Comparison of ENCODE assay signal across 8 mouse cellular contexts in genomic region chr4:43209081-43209579, GRCm38 (mm10). TPM values are rescaled to one million over a fixed set of nuclear protein-coding genes. Genes with fewer than 3 reads are reported as not detected.
DNase-seq lines count a peak whose midpoint lies in the region; ATAC-seq lines count a peak whose summit lies in the region.

No protein-coding gene starts in this region.

- 2% methylated on average over 8 of the region's 8 CpGs for WGBS in forebrain, embryonic 11.5 days
- 0% methylated on average over 8 of the region's 8 CpGs for WGBS in hindbrain, embryonic 14.5 days
- 3% methylated on average over 8 of the region's 8 CpGs for WGBS in limb, embryonic 13.5 days

- H3K9ac ChIP-seq in forebrain, embryonic 11.5 days (ENCODE audit: low read length): peak overlapping the region; percentile 54
- H3K9ac ChIP-seq in hindbrain, embryonic 14.5 days: peak overlapping the region; percentile 56
- H3K9ac ChIP-seq in limb, embryonic 13.5 days: peak overlapping the region; percentile 68

- no peak for ATAC-seq in megakaryocyte, adult 5-6 weeks (ENCODE audit: poor library complexity, severe bottlenecking)
- peak; percentile 53; the same call in 1 of the 2 replicates for ATAC-seq in forebrain, embryonic 11.5 days (replicated peaks; ENCODE audit: low FRiP score)
- ATAC-seq in hindbrain, embryonic 14.5 days (ENCODE audit: low FRiP score): peak; percentile 80
- ATAC-seq in limb, embryonic 13.5 days (ENCODE audit: low FRiP score, low read depth): peak; percentile 48; the same call in 1 of the 2 replicates

- no peaks in the 10 kb centered on the region for H3K9me3 ChIP-seq in megakaryocyte, embryonic 14.5 days
- H3K9me3 ChIP-seq in forebrain, embryonic 11.5 days (ENCODE audit: control insufficient read depth, low read length): no peaks in the 10 kb centered on the region
- H3K9me3 ChIP-seq in hindbrain, embryonic 14.5 days (ENCODE audit: control insufficient read depth, low read length): no peaks in the 10 kb centered on the region
- H3K9me3 ChIP-seq in limb, embryonic 13.5 days: no peaks in the 10 kb centered on the region

- peak overlapping the region; percentile 53 for H3K27ac ChIP-seq in forebrain, embryonic 11.5 days (ENCODE audit: low read depth, low read length)
- peak overlapping the region; percentile 79 for H3K27ac ChIP-seq in hindbrain, embryonic 14.5 days
- peak overlapping the region; percentile 6; the same call in 1 of the 2 replicates for H3K27ac ChIP-seq in limb, embryonic 13.5 days

- peak overlapping the region; percentile 46 for H3K4me2 ChIP-seq in forebrain, embryonic 11.5 days (ENCODE audit: low read depth, low read length, severe bottlenecking)
- peak overlapping the region; percentile 54 for H3K4me2 ChIP-seq in hindbrain, embryonic 14.5 days (replicated peaks)
- H3K4me2 ChIP-seq in limb, embryonic 13.5 days (replicated peaks): peak overlapping the region; percentile 63

- DNase-seq in forebrain, embryonic 11.5 days (ENCODE audit: low spot score): peak; percentile 57
- peak; percentile 63 for DNase-seq in hindbrain, embryonic 14.5 days (ENCODE audit: low spot score)
- peak; percentile 79 to 80 for DNase-seq in right cerebral cortex, adult 2 months (ENCODE audit: low spot score in 2 of 2)
- DNase-seq in urinary bladder, postnatal 4 days (ENCODE audit: low spot score in 2 of 2): no peak
- DNase-seq in adrenal gland, postnatal 36 days: no peak

- peaks cover 19% of the 10 kb centered on the region for H3K27me3 ChIP-seq in megakaryocyte, embryonic 14.5 days (replicated peaks)
- no peaks in the 10 kb centered on the region for H3K27me3 ChIP-seq in forebrain, embryonic 11.5 days (ENCODE audit: control insufficient read depth, insufficient read depth, low read length)
- no peaks in the 10 kb centered on the region for H3K27me3 ChIP-seq in hindbrain, embryonic 14.5 days (ENCODE audit: control insufficient read depth, insufficient read depth, low read length)
- H3K27me3 ChIP-seq in limb, embryonic 13.5 days: no peaks in the 10 kb centered on the region

- peak overlapping the region; percentile 78 for H3K4me3 ChIP-seq in megakaryocyte, embryonic 14.5 days (replicated peaks)
- H3K4me3 ChIP-seq in forebrain, embryonic 11.5 days (ENCODE audit: low read depth, low read length): peak overlapping the region; percentile 22
- peak overlapping the region; percentile 29 for H3K4me3 ChIP-seq in hindbrain, embryonic 14.5 days (replicated peaks; ENCODE audit: low read length)
- H3K4me3 ChIP-seq in limb, embryonic 13.5 days: peak overlapping the region; percentile 35

- no peaks in the 10 kb centered on the region for H3K36me3 ChIP-seq in megakaryocyte, embryonic 14.5 days (replicated peaks; ENCODE audit: low read length)
- H3K36me3 ChIP-seq in forebrain, embryonic 11.5 days (ENCODE audit: control insufficient read depth, insufficient read depth, low read length): no peaks in the 10 kb centered on the region
- no peaks in the 10 kb centered on the region for H3K36me3 ChIP-seq in hindbrain, embryonic 14.5 days (replicated peaks; ENCODE audit: control insufficient read depth, insufficient read depth)
- no peaks in the 10 kb centered on the region for H3K36me3 ChIP-seq in limb, embryonic 13.5 days

- H3K4me1 ChIP-seq in megakaryocyte, embryonic 14.5 days: peaks cover 6% of the 10 kb centered on the region; the same call in 1 of the 2 replicates
- H3K4me1 ChIP-seq in forebrain, embryonic 11.5 days (replicated peaks; ENCODE audit: control insufficient read depth, insufficient read depth, low read length): peaks cover 9% of the 10 kb centered on the region
- peaks cover 17% of the 10 kb centered on the region for H3K4me1 ChIP-seq in hindbrain, embryonic 14.5 days (replicated peaks; ENCODE audit: control insufficient read depth, insufficient read depth, low read length)
- H3K4me1 ChIP-seq in limb, embryonic 13.5 days: peaks cover 12% of the 10 kb centered on the region

RNA-seq across cellular contexts. Expression of gene Atp8b5, which starts 57.8 kb away (rescaled TPM):
- not detected in 2 replicates for polyA plus RNA-seq in megakaryocyte, embryonic 14.5 days (2012; ENCODE audit: insufficient read depth, low replicate concordance)
- total RNA-seq in megakaryocyte, adult 5-6 weeks (2015): 0.13 and 0.36 TPM in 2 replicates
- 0.04 and 0.20 TPM in 2 replicates for total RNA-seq in megakaryocyte, adult 5-6 weeks (2017)
- polyA plus RNA-seq in forebrain, embryonic 11.5 days (2014; fragmentation: Nextera tagmentation; extraction: Ambion mirVana): 0.20 and 0.60 TPM in 2 replicates
- polyA plus RNA-seq in hindbrain, embryonic 14.5 days (2014; fragmentation: Nextera tagmentation; extraction: Ambion mirVana): 0.27 and 0.60 TPM in 2 replicates
- 0.70 and 0.71 TPM in 2 replicates for polyA plus RNA-seq in limb, embryonic 13.5 days (2015; fragmentation: Nextera tagmentation; extraction: Ambion mirVana)
- total RNA-seq in adrenal gland, postnatal 36 days (2021): under 1 TPM; 0.23 to 0.26 TPM

Comparison
In these comparisons a context has a peak if more than half of its experiments do, and no peak if none do; other contexts are left out.
1. H3K4me3 ChIP-seq: peak in every context shown above with its lines; median percentile 78 in megakaryocyte, embryonic 14.5 days; 35 in limb, embryonic 13.5 days; 29 in hindbrain, embryonic 14.5 days; 22 in forebrain, embryonic 11.5 days.
2. DNase-seq: peak in forebrain, embryonic 11.5 days (single experiment), hindbrain, embryonic 14.5 days (single experiment) and right cerebral cortex, adult 2 months (2 of 2); none in urinary bladder, postnatal 4 days (0 of 2) and adrenal gland, postnatal 36 days (0 of 2).
3. H3K27ac ChIP-seq: peak in every context shown above with its lines; median percentile 79 in hindbrain, embryonic 14.5 days; 53 in forebrain, embryonic 11.5 days; 6 in limb, embryonic 13.5 days.
4. Peak in every context shown above with its lines, with median percentiles within 50 percentile points of each other: H3K4me2 ChIP-seq and H3K9ac ChIP-seq.